Mouse (Mus musculus): Measurements from ENCODE around the gene St5. TPM values are rescaled to one million over a fixed set of nuclear protein-coding genes. Genes with fewer than 3 reads are reported as not detected.
A peak's percentile ranks its signal among the peaks of the same experiment; 100 is the strongest.

St5 gene
- polyA plus RNA-seq, 1 experiment = 26.6 TPM

GRCm38 (mm10) chr7:109666664-109667063 lies 36.7 kb downstream of the St5 start:
- no peak for DNase-seq (ENCODE audit: low read depth)
- TF ChIP-seq POLR2A (IDR thresholded peaks at IDR 0.05; ENCODE audit: borderline replicate concordance, extremely low read depth, insufficient read depth, insufficient read length, poor library complexity, severe bottlenecking) (no peak), CTCF (IDR thresholded peaks at IDR 0.05; ENCODE audit: borderline replicate concordance, extremely low read depth, insufficient read depth, insufficient read length) (no peak)

GRCm38 (mm10) chr7:109662626-109663025 lies 40.8 kb downstream of the St5 start:
- DNase-seq (ENCODE audit: low read depth) = peak; percentile 38
- TF ChIP-seq POLR2A (IDR thresholded peaks at IDR 0.05; ENCODE audit: borderline replicate concordance, extremely low read depth, insufficient read depth, insufficient read length, poor library complexity, severe bottlenecking) (no peak), CTCF (IDR thresholded peaks at IDR 0.05; ENCODE audit: borderline replicate concordance, extremely low read depth, insufficient read depth, insufficient read length) (no peak)

- TF ChIP-seq POLR2A (IDR thresholded peaks at IDR 0.05; ENCODE audit: borderline replicate concordance, extremely low read depth, insufficient read depth, insufficient read length, poor library complexity, severe bottlenecking) (no peak), CTCF (IDR thresholded peaks at IDR 0.05; ENCODE audit: borderline replicate concordance, extremely low read depth, insufficient read depth, insufficient read length) (no peak)
- no peak for DNase-seq (ENCODE audit: low read depth)
These were observed 44.1 kb downstream of the St5 start for GRCm38 (mm10) chr7:109659278-109659677.

GRCm38 (mm10) chr7:109657884-109658283 lies 45.5 kb downstream of the St5 start:
- DNase-seq (ENCODE audit: low read depth) = no peak
- no peak for TF ChIP-seq CTCF (IDR thresholded peaks at IDR 0.05; ENCODE audit: borderline replicate concordance, extremely low read depth, insufficient read depth, insufficient read length)
- no peak for TF ChIP-seq POLR2A (IDR thresholded peaks at IDR 0.05; ENCODE audit: borderline replicate concordance, extremely low read depth, insufficient read depth, insufficient read length, poor library complexity, severe bottlenecking)

GRCm38 (mm10) chr7:109654871-109655270 lies 48.5 kb downstream of the St5 start:
- TF ChIP-seq POLR2A (IDR thresholded peaks at IDR 0.05; ENCODE audit: borderline replicate concordance, extremely low read depth, insufficient read depth, insufficient read length, poor library complexity, severe bottlenecking) = no peak
- no peak for TF ChIP-seq CTCF (IDR thresholded peaks at IDR 0.05; ENCODE audit: borderline replicate concordance, extremely low read depth, insufficient read depth, insufficient read length)
- DNase-seq (ENCODE audit: low read depth) = no peak

GRCm38 (mm10) chr7:109648812-109649594 lies 54.4 kb downstream of the St5 start:
- no peak for DNase-seq (ENCODE audit: low read depth)
- TF ChIP-seq CTCF (IDR thresholded peaks at IDR 0.05; ENCODE audit: borderline replicate concordance, extremely low read depth, insufficient read depth, insufficient read length) (no peak), POLR2A (IDR thresholded peaks at IDR 0.05; ENCODE audit: borderline replicate concordance, extremely low read depth, insufficient read depth, insufficient read length, poor library complexity, severe bottlenecking) (no peak)

- no peak for TF ChIP-seq POLR2A (IDR thresholded peaks at IDR 0.05; ENCODE audit: borderline replicate concordance, extremely low read depth, insufficient read depth, insufficient read length, poor library complexity, severe bottlenecking)
- TF ChIP-seq CTCF (IDR thresholded peaks at IDR 0.05; ENCODE audit: borderline replicate concordance, extremely low read depth, insufficient read depth, insufficient read length) = no peak
- no peak for DNase-seq (ENCODE audit: low read depth)
These were observed 56.8 kb downstream of the St5 start for GRCm38 (mm10) chr7:109646574-109646973.

GRCm38 (mm10) chr7:109643305-109643994 lies 60.0 kb downstream of the St5 start:
- no peak for TF ChIP-seq CTCF (IDR thresholded peaks at IDR 0.05; ENCODE audit: borderline replicate concordance, extremely low read depth, insufficient read depth, insufficient read length)
- no peak for TF ChIP-seq POLR2A (IDR thresholded peaks at IDR 0.05; ENCODE audit: borderline replicate concordance, extremely low read depth, insufficient read depth, insufficient read length, poor library complexity, severe bottlenecking)
- DNase-seq (ENCODE audit: low read depth) = no peak

- TF ChIP-seq CTCF (IDR thresholded peaks at IDR 0.05; ENCODE audit: borderline replicate concordance, extremely low read depth, insufficient read depth, insufficient read length) (no peak), POLR2A (IDR thresholded peaks at IDR 0.05; ENCODE audit: borderline replicate concordance, extremely low read depth, insufficient read depth, insufficient read length, poor library complexity, severe bottlenecking) (no peak)
- no peak for DNase-seq (ENCODE audit: low read depth)
These were observed 61.4 kb downstream of the St5 start for GRCm38 (mm10) chr7:109641963-109642362.

GRCm38 (mm10) chr7:109641102-109641501 lies 62.3 kb downstream of the St5 start:
- TF ChIP-seq CTCF (IDR thresholded peaks at IDR 0.05; ENCODE audit: borderline replicate concordance, extremely low read depth, insufficient read depth, insufficient read length) (no peak), POLR2A (IDR thresholded peaks at IDR 0.05; ENCODE audit: borderline replicate concordance, extremely low read depth, insufficient read depth, insufficient read length, poor library complexity, severe bottlenecking) (no peak)
- peak; percentile 23 for DNase-seq (ENCODE audit: low read depth)

GRCm38 (mm10) chr7:109637391-109637790 lies 66.0 kb downstream of the St5 start:
- no peak for DNase-seq (ENCODE audit: low read depth)
- TF ChIP-seq POLR2A (IDR thresholded peaks at IDR 0.05; ENCODE audit: borderline replicate concordance, extremely low read depth, insufficient read depth, insufficient read length, poor library complexity, severe bottlenecking) = no peak
- TF ChIP-seq CTCF (IDR thresholded peaks at IDR 0.05; ENCODE audit: borderline replicate concordance, extremely low read depth, insufficient read depth, insufficient read length) = no peak
